Mouse (Mus musculus): Measurements from ENCODE around the gene BC035044.

DNA sequence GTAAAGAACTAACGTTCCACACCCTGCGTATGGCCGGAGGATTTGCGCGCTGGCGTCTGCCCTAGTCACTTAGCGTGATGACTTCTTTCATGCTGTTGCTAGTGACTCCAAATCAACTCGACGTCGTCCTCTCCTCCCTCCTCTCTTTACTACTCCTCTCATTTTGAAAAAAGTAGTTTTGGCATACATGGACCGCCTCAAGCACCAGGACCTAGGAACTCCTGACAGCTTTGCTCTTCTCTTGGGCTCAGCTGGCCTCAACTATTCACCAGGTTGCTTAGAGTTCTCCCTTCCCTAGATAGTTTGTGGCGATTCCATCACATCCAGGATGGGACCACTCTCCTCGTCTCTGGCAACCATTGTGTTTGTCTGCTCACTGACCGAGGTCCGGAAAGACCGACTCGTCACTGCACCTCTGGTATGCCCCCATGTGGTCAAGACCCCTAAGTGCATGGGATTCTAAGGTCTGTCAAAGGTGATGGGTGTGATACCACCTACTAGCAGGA is 51.6 kb downstream of the BC035044 start:
- peak; percentile 92 for TF ChIP-seq CTCF (IDR thresholded peaks at IDR 0.05; ENCODE audit: control insufficient read depth, insufficient read depth, low read length)
- TF ChIP-seq POLR2A (IDR thresholded peaks at IDR 0.05; ENCODE audit: borderline replicate concordance, control insufficient read depth, low read depth, low read length): no peak

Data from bone marrow, adult 2 months (tissue).